Mouse (Mus musculus) adrenal gland, adult 2 months (tissue): ENCODE results near the gene Lsr. TPM values are rescaled to one million over a fixed set of nuclear protein-coding genes. Genes with fewer than 3 reads are reported as not detected.

Source experiments
- DNase-seq: peaks from one replicate; pipeline ENCODE4 v3.0.0; 2021
- long read RNA-seq: library from polyadenylated mRNA; stranded (forward); transcript quantifications from one replicate; pipeline ENCODE4 v2.0.0, GENCODE M21; 2021
- polyA plus RNA-seq: library from polyadenylated mRNA; depleted of rRNA; stranded (reverse); fragments of >200 nt; gene quantifications from 2 replicates; pipeline ENCODE4 v1.2.3, GENCODE M21; 2012; rRNA removed
- total RNA-seq, 2 experiments: library from RNA; stranded (reverse); gene quantifications; 2 replicates each; pipeline ENCODE4 v1.2.3; 2021

The Lsr gene
- total RNA-seq (10 to 100 TPM in 1 of 2 experiments, 1 to 10 TPM in 1; 9.2 to 13.7 TPM), polyA plus RNA-seq (17.5 and 24.0 TPM in 2 replicates)
- long read RNA-seq, transcript Lsr-203 (9 exons, 2,071 nt): major isoform, 7 of 35 reads
- long read RNA-seq, partial matches to known transcripts: 5 of 35 reads
- long read RNA-seq, other reads (novel, unspliced or antisense): 19 of 35 reads

- no peak for DNase-seq
Measured at GRCm38 (mm10) chr7:30973251-30973500, at the start of gene Lsr. Gene Lsr, minus strand, starts transcription at chr7:30973464.

GRCm38 (mm10) chr7:31017104-31017901, 44.0 kb upstream of the Lsr start:
- peak; percentile 34 for DNase-seq

- no peak for DNase-seq
Measured at GRCm38 (mm10) chr7:31012971-31013370, 39.7 kb upstream of the Lsr start.

GRCm38 (mm10) chr7:31008889-31009288, 35.6 kb upstream of the Lsr start:
- peak; percentile 15 for DNase-seq

GRCm38 (mm10) chr7:31008175-31008574, 34.9 kb upstream of the Lsr start:
- DNase-seq: peak; percentile 21

- no peak for DNase-seq
Measured at GRCm38 (mm10) chr7:31007775-31008174, 34.5 kb upstream of the Lsr start.

GRCm38 (mm10) chr7:31002650-31003049, 29.4 kb upstream of the Lsr start:
- peak; percentile 58 for DNase-seq

- peak; percentile 85 for DNase-seq
Measured at GRCm38 (mm10) chr7:31000505-31001020, 27.3 kb upstream of the Lsr start.

GRCm38 (mm10) chr7:30996491-30996890, 23.2 kb upstream of the Lsr start:
- no peak for DNase-seq

- DNase-seq: no peak
Measured at GRCm38 (mm10) chr7:30993986-30994385, 20.7 kb upstream of the Lsr start.

- DNase-seq: no peak
Measured at GRCm38 (mm10) chr7:30992148-30992547, 18.9 kb upstream of the Lsr start.

GRCm38 (mm10) chr7:30988519-30989162, 15.4 kb upstream of the Lsr start:
- DNase-seq: peak; percentile 73

- DNase-seq: no peak
Measured at GRCm38 (mm10) chr7:30985357-30985756, 12.1 kb upstream of the Lsr start.

- DNase-seq: no peak
Measured at GRCm38 (mm10) chr7:30981703-30982102, 8.4 kb upstream of the Lsr start.

GRCm38 (mm10) chr7:30973501-30974289, 431 bp upstream of the Lsr start, which contains the start of gene Fam187b:
Gene Fam187b, plus strand, starts transcription at chr7:30973790.
- DNase-seq: peak; percentile 91

GRCm38 (mm10) chr7:30972426-30973250, 626 bp downstream of the Lsr start:
- no peak for DNase-seq

- DNase-seq: no peak
Measured at GRCm38 (mm10) chr7:30971901-30972300, 1.4 kb downstream of the Lsr start.

- no peak for DNase-seq
Measured at GRCm38 (mm10) chr7:30969174-30969573, 4.1 kb downstream of the Lsr start.

GRCm38 (mm10) chr7:30968611-30969010, 4.7 kb downstream of the Lsr start:
- DNase-seq: peak; percentile 89

GRCm38 (mm10) chr7:30966657-30967056, 6.6 kb downstream of the Lsr start:
- DNase-seq: no peak

GRCm38 (mm10) chr7:30965677-30966076, 7.6 kb downstream of the Lsr start:
- DNase-seq: no peak
